8 mouse cellular contexts compared by ENCODE assay signal in genomic region chr1:195130479-195130878, GRCm38 (mm10). TPM values are rescaled to one million over a fixed set of nuclear protein-coding genes. Genes with fewer than 3 reads are reported as not detected.
DNase-seq lines count a peak whose midpoint lies in the region; ATAC-seq and TF ChIP-seq lines count a peak whose summit lies in the region.

No protein-coding gene starts in this region.

- no peaks in the 10 kb centered on the region for H3K9me3 ChIP-seq in embryonic facial prominence, embryonic 14.5 days (ENCODE audit: control insufficient read depth, low read length)
- no peaks in the 10 kb centered on the region for H3K9me3 ChIP-seq in limb, embryonic 10.5 days (replicated peaks)
- no peaks in the 10 kb centered on the region for H3K9me3 ChIP-seq in neural tube, embryonic 13.5 days

- no peak for ATAC-seq in embryonic facial prominence, embryonic 14.5 days (ENCODE audit: low read depth)
- peak; percentile 46; the same call in 1 of the 2 replicates for ATAC-seq in neural tube, embryonic 13.5 days (ENCODE audit: low read depth)

- peak overlapping the region; percentile 99 for H3K27ac ChIP-seq in layer of hippocampus, adult 2 months
- peak overlapping the region; percentile 97 for H3K27ac ChIP-seq in embryonic facial prominence, embryonic 14.5 days (replicated peaks; ENCODE audit: low read depth, low read length)
- H3K27ac ChIP-seq in limb, embryonic 10.5 days: peak overlapping the region; percentile 96
- peak overlapping the region; percentile 92 for H3K27ac ChIP-seq in neural tube, embryonic 13.5 days (replicated peaks)

- no peak for TF ChIP-seq CTCF in layer of hippocampus, adult 2 months (conservative IDR thresholded peaks at IDR 0.05)

- 0 out of 2 replicates have a peak, but pooled peaks cover 4% of the 10 kb centered on the region for H3K4me1 ChIP-seq in embryonic facial prominence, embryonic 14.5 days (ENCODE audit: control insufficient read depth, insufficient read depth, low read length)
- peaks cover 3% of the 10 kb centered on the region; the same call in 1 of the 2 replicates for H3K4me1 ChIP-seq in limb, embryonic 10.5 days
- peaks cover 23% of the 10 kb centered on the region for H3K4me1 ChIP-seq in neural tube, embryonic 13.5 days (replicated peaks)

- H3K4me3 ChIP-seq in layer of hippocampus, adult 2 months: peak overlapping the region; percentile 72
- peak overlapping the region; percentile 54 for H3K4me3 ChIP-seq in embryonic facial prominence, embryonic 14.5 days (ENCODE audit: low read depth, low read length)
- H3K4me3 ChIP-seq in limb, embryonic 10.5 days: peak overlapping the region; percentile 68
- peak overlapping the region; percentile 63 for H3K4me3 ChIP-seq in neural tube, embryonic 13.5 days

- no peaks in the 10 kb centered on the region for H3K27me3 ChIP-seq in embryonic facial prominence, embryonic 14.5 days (replicated peaks; ENCODE audit: control insufficient read depth, insufficient read depth, low read length)
- H3K27me3 ChIP-seq in limb, embryonic 10.5 days (ENCODE audit: low read depth, poor library complexity, severe bottlenecking): no peaks in the 10 kb centered on the region
- H3K27me3 ChIP-seq in neural tube, embryonic 13.5 days: no peaks in the 10 kb centered on the region

- 12% methylated on average over 2 of the region's 2 CpGs for WGBS in embryonic facial prominence, embryonic 14.5 days
- 27% methylated on average over 2 of the region's 2 CpGs for WGBS in limb, embryonic 10.5 days
- 12% methylated on average over 2 of the region's 2 CpGs for WGBS in neural tube, embryonic 13.5 days

- H3K36me3 ChIP-seq in embryonic facial prominence, embryonic 14.5 days (ENCODE audit: control insufficient read depth, insufficient read depth, low read length): peaks cover 20% of the 10 kb centered on the region
- H3K36me3 ChIP-seq in limb, embryonic 10.5 days: peaks cover 29% of the 10 kb centered on the region
- H3K36me3 ChIP-seq in neural tube, embryonic 13.5 days: 0 out of 2 replicates have a peak, but pooled peaks cover 3% of the 10 kb centered on the region

- H3K4me2 ChIP-seq in embryonic facial prominence, embryonic 14.5 days (ENCODE audit: low read depth, low read length): peak overlapping the region; percentile 66
- peak overlapping the region; percentile 64 for H3K4me2 ChIP-seq in neural tube, embryonic 13.5 days

- DNase-seq in layer of hippocampus, adult 2 months (ENCODE audit: low spot score in 2 of 2): no peak
- no peak for DNase-seq in layer of hippocampus, adult 9-10 months (ENCODE audit: low spot score)
- DNase-seq in embryonic facial prominence, embryonic 14.5 days (ENCODE audit: low spot score): peak; percentile 2
- no peak for DNase-seq in limb, embryonic 10.5 days (ENCODE audit: low spot score)
- no peak for DNase-seq in cerebellum, adult 11-12 months
- DNase-seq in adrenal gland, adult (ENCODE audit: inconsistent age in 2 of 2, low spot score in 1 of 2): no peak
- no peak for DNase-seq in spleen, postnatal 4 days (ENCODE audit: low spot score in 2 of 2)

- H3K9ac ChIP-seq in embryonic facial prominence, embryonic 14.5 days (ENCODE audit: low read depth, low read length): peak overlapping the region; percentile 88
- H3K9ac ChIP-seq in neural tube, embryonic 13.5 days: peak overlapping the region; percentile 86

RNA-seq across cellular contexts. Expression of gene Cr1l, which starts 0.9 kb away (rescaled TPM):
- 10 to 100 TPM; 37.3 to 38.2 TPM for total RNA-seq in layer of hippocampus, adult 2 months (2021)
- polyA plus RNA-seq in embryonic facial prominence, embryonic 14.5 days (2014; fragmentation: Nextera tagmentation; extraction: Ambion mirVana): 57.0 and 67.3 TPM in 2 replicates
- 40.2 and 44.5 TPM in 2 replicates for polyA plus RNA-seq in limb, embryonic 10.5 days (2016; fragmentation: Nextera tagmentation; extraction: Ambion mirVana)
- 31.3 and 35.7 TPM in 2 replicates for polyA plus RNA-seq in neural tube, embryonic 13.5 days (2015; fragmentation: Nextera tagmentation; extraction: Ambion mirVana)

RNA-seq across cellular contexts. Expression of gene Cd46, which starts 38.4 kb away (rescaled TPM):
- 1 to 10 TPM; 4.4 to 5.1 TPM for total RNA-seq in layer of hippocampus, adult 2 months (2021)
- polyA plus RNA-seq in embryonic facial prominence, embryonic 14.5 days (2014; fragmentation: Nextera tagmentation; extraction: Ambion mirVana): 0.89 and 1.4 TPM in 2 replicates
- polyA plus RNA-seq in limb, embryonic 10.5 days (2016; fragmentation: Nextera tagmentation; extraction: Ambion mirVana): 0.30 and 0.36 TPM in 2 replicates
- polyA plus RNA-seq in neural tube, embryonic 13.5 days (2015; fragmentation: Nextera tagmentation; extraction: Ambion mirVana): 0.55 and 0.93 TPM in 2 replicates

RNA-seq across cellular contexts. Expression of gene Cr2, which starts 46.0 kb away (rescaled TPM):
- total RNA-seq in layer of hippocampus, adult 2 months (2021): 1 to 10 TPM in 1 of 2 experiments, under 1 TPM in 1; 0.23 to 1.1 TPM
- polyA plus RNA-seq in embryonic facial prominence, embryonic 14.5 days (2014; fragmentation: Nextera tagmentation; extraction: Ambion mirVana): 0.22 and 0.38 TPM in 2 replicates
- polyA plus RNA-seq in limb, embryonic 10.5 days (2016; fragmentation: Nextera tagmentation; extraction: Ambion mirVana): 0.59 and 0.78 TPM in 2 replicates
- 0.04 and 0.21 TPM in 2 replicates for polyA plus RNA-seq in neural tube, embryonic 13.5 days (2015; fragmentation: Nextera tagmentation; extraction: Ambion mirVana)
